Mouse (Mus musculus): ENCODE measurements around the gene Gpc4. TPM values are rescaled to one million over a fixed set of nuclear protein-coding genes. Genes with fewer than 3 reads are reported as not detected.
A peak's percentile ranks its signal among the peaks of the same experiment; 100 is the strongest.

The Gpc4 gene
- total RNA-seq (2015) = 1.7 and 2.0 TPM in 2 replicates
- 0.30 and 0.33 TPM in 2 replicates for total RNA-seq (2017)

- ATAC-seq (replicated peaks; ENCODE audit: poor library complexity) = peak; percentile 80
These were observed at the start of gene Gpc4 for GRCm38 (mm10) chrX:52164738-52165554. TSS of gene Gpc4 (minus strand) at chrX:52165252.

- ATAC-seq (replicated peaks; ENCODE audit: poor library complexity) = no peak
These were observed 47.8 kb upstream of the Gpc4 start for GRCm38 (mm10) chrX:52212846-52213245.

- ATAC-seq (replicated peaks; ENCODE audit: poor library complexity) = no peak
These were observed 34.8 kb upstream of the Gpc4 start for GRCm38 (mm10) chrX:52199836-52200235.

GRCm38 (mm10) chrX:52193311-52193968 lies 28.4 kb upstream of the Gpc4 start:
- ATAC-seq (replicated peaks; ENCODE audit: poor library complexity) = no peak

- ATAC-seq (replicated peaks; ENCODE audit: poor library complexity) = no peak
These were observed 24.0 kb upstream of the Gpc4 start for GRCm38 (mm10) chrX:52189094-52189493.

- no peak for ATAC-seq (replicated peaks; ENCODE audit: poor library complexity)
These were observed 18.7 kb upstream of the Gpc4 start for GRCm38 (mm10) chrX:52183551-52184442.

- ATAC-seq (replicated peaks; ENCODE audit: poor library complexity) = no peak
These were observed 16.3 kb upstream of the Gpc4 start for GRCm38 (mm10) chrX:52181401-52181800.

- no peak for ATAC-seq (replicated peaks; ENCODE audit: poor library complexity)
These were observed 12.0 kb upstream of the Gpc4 start for GRCm38 (mm10) chrX:52177067-52177466.

- no peak for ATAC-seq (replicated peaks; ENCODE audit: poor library complexity)
These were observed 2.6 kb upstream of the Gpc4 start for GRCm38 (mm10) chrX:52167519-52168244.

- no peak for ATAC-seq (replicated peaks; ENCODE audit: poor library complexity)
These were observed 495 bp upstream of the Gpc4 start for GRCm38 (mm10) chrX:52165555-52165938.

- no peak; the same call in 1 of the 2 replicates for ATAC-seq (replicated peaks; ENCODE audit: poor library complexity)
These were observed 816 bp downstream of the Gpc4 start for GRCm38 (mm10) chrX:52164134-52164737.

- ATAC-seq (replicated peaks; ENCODE audit: poor library complexity) = 0 out of 2 replicates have a peak, but pooled peaks have one; percentile 15
These were observed 1.5 kb downstream of the Gpc4 start for GRCm38 (mm10) chrX:52163418-52164133.

- ATAC-seq (replicated peaks; ENCODE audit: poor library complexity) = no peak
These were observed 2.3 kb downstream of the Gpc4 start for GRCm38 (mm10) chrX:52162756-52163155.

GRCm38 (mm10) chrX:52162206-52162605 lies 2.8 kb downstream of the Gpc4 start:
- ATAC-seq (replicated peaks; ENCODE audit: poor library complexity) = no peak

- ATAC-seq (replicated peaks; ENCODE audit: poor library complexity) = no peak
These were observed 5.4 kb downstream of the Gpc4 start for GRCm38 (mm10) chrX:52159621-52160020.

GRCm38 (mm10) chrX:52155408-52155953 lies 9.6 kb downstream of the Gpc4 start:
- no peak for ATAC-seq (replicated peaks; ENCODE audit: poor library complexity)

GRCm38 (mm10) chrX:52154821-52155220 lies 10.2 kb downstream of the Gpc4 start:
- ATAC-seq (replicated peaks; ENCODE audit: poor library complexity) = no peak

- no peak for ATAC-seq (replicated peaks; ENCODE audit: poor library complexity)
These were observed 11.6 kb downstream of the Gpc4 start for GRCm38 (mm10) chrX:52153451-52153850.

GRCm38 (mm10) chrX:52152961-52153360 lies 12.1 kb downstream of the Gpc4 start:
- no peak for ATAC-seq (replicated peaks; ENCODE audit: poor library complexity)
